Mouse (Mus musculus) forebrain, embryonic 10.5 days (tissue): ENCODE data around the gene Phf20. TPM values are rescaled to one million over a fixed set of nuclear protein-coding genes. Genes with fewer than 3 reads are reported as not detected.

Experiments
- DNase-seq: peaks from one replicate; pipeline ENCODE4 v3.0.0-alpha.2; 2017; ENCODE audit warnings: low spot score; ENCODE audit errors: extremely low spot score
- H3K27ac ChIP-seq: fragments of 300-500 bp; sonication (generic); 2 replicates; pipeline ENCODE4 v1.5.1; 2016; ENCODE audit warnings: mild to moderate bottlenecking
- H3K27me3 ChIP-seq: fragments of 300-500 bp; sonication (generic); 2 replicates; pipeline ENCODE4 v1.6.1; 2016; ENCODE audit warnings: mild to moderate bottlenecking; ENCODE audit not compliant: poor library complexity, severe bottlenecking
- H3K36me3 ChIP-seq: fragments of 300-500 bp; sonication (generic); replicated peaks from 2 replicates; pipeline ENCODE4 v1.6.1; 2016; ENCODE audit warnings: mild to moderate bottlenecking, moderate library complexity
- H3K4me1 ChIP-seq: fragments of 300-500 bp; sonication (generic); 2 replicates; pipeline ENCODE4 v1.6.1; 2016
- H3K4me3 ChIP-seq: fragments of 300-500 bp; sonication (generic); 2 replicates; pipeline ENCODE4 v1.5.1; 2016; ENCODE audit warnings: mild to moderate bottlenecking, moderate library complexity
- H3K9me3 ChIP-seq: fragments of 300-500 bp; sonication (generic); 2 replicates; pipeline ENCODE4 v1.6.1; 2016; ENCODE audit warnings: mild to moderate bottlenecking, moderate library complexity
- WGBS: fragments of 180-500 bp; shearing (Covaris S2); methylation state at CpG from one replicate; pipeline ENCODE4 v1.1.7; 2016; 5-methylcytosine and 5-hydroxymethylcytosine counted together
- polyA plus RNA-seq: library from polyadenylated mRNA; unstranded; fragments of >200 nt; fragmentation: Nextera tagmentation; extraction: Ambion mirVana; gene quantifications from 2 replicates; pipeline ENCODE4 v1.2.1, GENCODE M21; 2016

Phf20 gene
- polyA plus RNA-seq, 1 experiment from 2014 or later: 71.6 TPM

DNA sequence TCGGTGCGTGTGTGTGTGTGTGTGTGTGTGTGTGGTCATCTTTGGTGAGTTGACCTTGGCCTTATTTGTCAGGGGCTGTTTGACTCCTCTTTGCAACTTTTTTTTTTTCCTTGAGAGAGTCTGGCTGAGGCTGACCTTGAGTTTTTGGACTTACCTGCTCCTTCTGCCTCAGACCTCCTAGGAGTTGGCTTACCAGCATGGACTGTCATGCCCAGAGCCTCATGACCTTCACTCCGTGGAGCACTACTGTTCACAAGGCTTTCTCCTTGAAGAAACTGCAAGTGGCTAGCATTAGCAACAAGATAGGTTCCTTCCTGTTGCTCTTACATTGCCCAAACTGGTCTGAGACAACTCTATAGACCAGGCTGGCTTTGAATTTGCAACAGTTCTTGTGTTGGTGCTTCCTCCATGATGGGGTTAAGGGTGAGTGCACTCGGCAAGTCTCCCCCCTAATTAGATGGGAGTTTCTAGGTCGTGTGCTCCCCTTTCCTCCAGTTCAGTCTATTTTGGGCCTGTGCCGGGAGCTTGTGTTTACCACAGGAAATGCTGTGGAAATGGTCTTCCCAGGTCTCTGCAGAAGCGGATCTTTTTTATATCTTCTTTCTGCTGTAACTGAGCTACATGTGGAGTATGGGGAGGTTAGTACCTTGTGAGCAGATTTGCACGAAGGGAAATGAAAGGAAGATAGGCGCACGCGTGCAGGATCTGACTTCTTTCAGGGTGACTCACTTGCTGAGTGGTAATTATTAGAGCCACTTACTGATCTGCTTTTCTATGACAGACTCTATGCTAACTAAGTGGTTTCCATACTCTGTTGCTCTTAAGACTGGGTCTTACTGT, 61.9 kb downstream of the Phf20 start:
- no peaks in the 10 kb centered on the region for H3K9me3 ChIP-seq
- H3K27me3 ChIP-seq: no peaks in the 10 kb centered on the region
- DNase-seq: no peak
- no peak overlapping the region for H3K4me3 ChIP-seq
- peaks cover 94% of the 10 kb centered on the region for H3K36me3 ChIP-seq
- H3K4me1 ChIP-seq: peaks cover 2% of the 10 kb centered on the region; the same call in 1 of the 2 replicates
- H3K27ac ChIP-seq: no peak overlapping the region
- 88% methylated on average over 11 of the region's 11 CpGs for WGBS

DNA sequence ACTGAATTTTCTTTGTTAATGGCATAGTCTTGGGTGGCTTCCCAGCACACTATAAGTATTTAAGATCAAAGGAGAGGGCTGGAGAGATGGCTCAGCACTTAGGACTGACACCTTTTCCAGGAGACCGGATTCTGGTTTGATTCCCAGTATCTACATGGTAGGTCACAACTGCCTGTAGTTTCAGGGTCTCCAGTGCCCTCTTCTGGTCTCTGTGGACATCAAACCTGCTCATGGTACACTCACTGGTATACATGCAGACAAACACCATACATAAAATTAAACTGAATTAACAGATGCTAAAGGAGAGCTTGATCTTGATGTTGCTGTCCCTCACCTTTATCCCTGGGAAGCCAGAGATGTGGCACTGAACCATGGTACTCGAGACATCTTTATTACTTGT, 64.7 kb downstream of the Phf20 start:
- no peaks in the 10 kb centered on the region for H3K9me3 ChIP-seq
- H3K27me3 ChIP-seq: no peaks in the 10 kb centered on the region
- 90% methylated on average over 2 of the region's 2 CpGs for WGBS
- H3K4me1 ChIP-seq: peaks cover 2% of the 10 kb centered on the region; the same call in 1 of the 2 replicates
- DNase-seq: no peak
- H3K4me3 ChIP-seq: no peak overlapping the region
- H3K27ac ChIP-seq: no peak overlapping the region
- peaks cover 85% of the 10 kb centered on the region for H3K36me3 ChIP-seq

DNA sequence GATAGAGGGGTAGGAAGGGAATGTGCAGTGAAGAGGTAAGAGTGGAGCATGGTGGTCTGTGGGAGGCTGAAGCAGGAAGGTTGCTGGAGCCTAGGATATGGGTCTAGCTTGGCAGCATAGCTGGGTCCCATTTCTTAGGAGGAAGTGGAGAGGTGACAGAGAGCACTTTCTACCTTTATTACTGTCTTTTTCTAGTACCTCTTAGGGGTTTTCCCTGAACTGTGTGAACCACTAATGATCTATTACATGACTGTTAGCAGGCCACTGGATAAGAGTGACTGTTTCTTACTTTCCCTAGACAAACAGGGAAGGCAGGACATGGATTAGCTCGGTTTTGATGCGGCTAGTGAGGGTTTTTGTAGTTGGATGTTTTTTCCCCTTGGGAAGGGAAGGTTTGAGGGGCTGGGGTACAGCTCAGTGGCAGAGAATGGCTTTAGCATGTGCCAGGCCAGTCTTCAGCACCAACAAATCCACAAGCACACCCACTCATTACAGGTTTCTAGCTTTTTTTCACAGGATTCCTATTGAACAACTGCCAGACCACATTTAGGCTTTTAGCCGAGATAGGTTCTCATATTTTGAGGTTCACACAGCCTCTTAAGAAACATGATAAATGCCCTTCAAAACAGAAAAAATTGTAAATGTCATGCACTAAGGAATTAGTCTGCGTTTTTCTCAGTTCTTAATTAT, 67.1 kb downstream of the Phf20 start:
- 92% methylated on average over 4 of the region's 4 CpGs for WGBS

DNA sequence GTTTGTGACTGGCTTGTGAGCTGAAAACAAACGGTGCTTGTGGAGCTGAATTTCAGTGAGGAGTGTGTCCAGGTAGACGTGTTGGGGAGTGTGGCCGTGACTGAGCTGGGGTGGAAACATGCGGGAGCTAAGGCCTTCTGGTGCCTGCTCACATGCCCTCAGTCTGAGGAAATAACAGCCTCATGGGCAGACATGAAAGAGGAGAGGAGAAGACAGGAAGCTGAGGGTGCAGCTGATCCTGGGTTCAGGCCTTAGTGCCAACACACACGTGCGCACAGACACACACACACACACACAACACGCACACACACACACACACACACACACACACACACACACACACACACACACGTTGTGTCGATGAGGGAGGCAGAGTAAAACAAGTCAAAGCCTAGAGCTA, 71.4 kb downstream of the Phf20 start:
- Histone ChIP-seq H3K9me3 (no peaks in the 10 kb centered on the region), H3K27ac (no peak overlapping the region), H3K27me3 (no peaks in the 10 kb centered on the region), H3K4me3 (no peak overlapping the region), H3K4me1 (no peaks in the 10 kb centered on the region), H3K36me3 (peaks cover 71% of the 10 kb centered on the region)
- no peak for DNase-seq
- WGBS: 96% methylated on average over 9 of the region's 9 CpGs

More for the DNA sequence above, 67.1 kb downstream of the Phf20 start:
- H3K27me3 ChIP-seq: no peaks in the 10 kb centered on the region
- peaks cover 76% of the 10 kb centered on the region for H3K36me3 ChIP-seq
- no peak overlapping the region for H3K27ac ChIP-seq
- no peak overlapping the region for H3K4me3 ChIP-seq
- DNase-seq: no peak
- H3K4me1 ChIP-seq: no peaks in the 10 kb centered on the region
- H3K9me3 ChIP-seq: no peaks in the 10 kb centered on the region

DNA sequence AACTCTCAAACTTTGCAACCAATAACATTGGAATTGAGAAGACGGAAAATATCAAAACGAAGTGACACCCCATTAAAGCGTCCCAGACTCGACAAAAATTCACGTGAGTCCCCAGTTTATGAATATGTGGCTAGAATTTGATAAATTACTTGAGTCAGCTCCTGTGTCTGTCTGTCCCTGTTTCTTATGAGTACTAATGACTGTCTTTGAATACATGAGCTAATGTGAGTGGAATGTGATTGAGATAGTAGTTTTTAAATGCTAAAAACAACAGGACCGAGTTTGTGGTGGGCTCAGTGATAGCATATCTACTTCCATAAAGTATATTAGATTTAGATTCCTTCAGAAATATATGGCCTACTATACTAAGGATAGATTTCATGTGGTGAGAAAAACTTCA, 76.3 kb downstream of the Phf20 start:
- H3K4me1 ChIP-seq: no peaks in the 10 kb centered on the region
- WGBS: 95% methylated on average over 6 of the region's 6 CpGs
- H3K4me3 ChIP-seq: no peak overlapping the region
- DNase-seq: no peak
- H3K36me3 ChIP-seq: peaks cover 82% of the 10 kb centered on the region
- no peak overlapping the region for H3K27ac ChIP-seq
- no peaks in the 10 kb centered on the region for H3K9me3 ChIP-seq
- H3K27me3 ChIP-seq: no peaks in the 10 kb centered on the region

DNA sequence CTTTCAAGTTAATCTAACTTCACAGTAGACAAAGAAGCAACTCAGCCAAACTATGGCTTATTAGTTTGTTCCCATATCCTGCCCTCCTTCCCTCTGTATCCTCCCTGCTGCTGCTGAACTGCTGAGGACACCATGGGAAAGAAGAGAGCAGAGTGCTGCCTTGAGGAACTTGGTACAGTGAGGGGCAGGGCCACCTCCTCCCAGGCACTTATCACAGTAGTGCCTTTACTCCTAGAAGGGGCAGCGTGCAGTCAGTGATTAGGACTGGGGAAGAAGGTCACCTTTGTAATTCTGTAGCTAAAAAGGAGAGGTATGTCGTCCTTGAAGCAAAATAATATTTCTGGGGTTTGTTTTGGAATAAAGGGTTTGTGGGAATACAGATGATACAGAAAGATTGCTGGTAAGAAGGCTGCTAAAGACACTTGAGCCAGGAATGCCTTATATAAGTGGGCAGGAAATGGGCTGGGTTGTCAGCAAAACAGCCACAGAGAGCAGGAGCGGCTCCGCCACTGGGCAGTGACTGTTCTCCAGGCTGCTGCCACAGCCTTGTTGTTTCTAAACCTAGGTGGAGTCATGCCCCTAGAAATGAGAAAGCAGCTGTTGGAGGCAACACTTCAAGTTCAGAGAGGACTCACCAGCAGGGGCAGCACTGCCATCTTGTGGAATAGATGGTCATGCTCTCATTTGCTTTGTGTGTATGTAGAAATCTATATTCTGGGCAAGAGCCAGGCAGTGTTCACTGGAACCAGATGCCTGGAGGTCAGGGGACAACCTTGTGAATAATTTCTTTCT, 82.2 kb downstream of the Phf20 start:
- WGBS: 81% methylated on average over 4 of the region's 4 CpGs
- no peak overlapping the region for H3K4me3 ChIP-seq
- no peak overlapping the region for H3K27ac ChIP-seq
- peaks cover 82% of the 10 kb centered on the region for H3K36me3 ChIP-seq
- no peaks in the 10 kb centered on the region for H3K27me3 ChIP-seq
- DNase-seq: peak; percentile 63
- H3K9me3 ChIP-seq: no peaks in the 10 kb centered on the region
- no peaks in the 10 kb centered on the region for H3K4me1 ChIP-seq

DNA sequence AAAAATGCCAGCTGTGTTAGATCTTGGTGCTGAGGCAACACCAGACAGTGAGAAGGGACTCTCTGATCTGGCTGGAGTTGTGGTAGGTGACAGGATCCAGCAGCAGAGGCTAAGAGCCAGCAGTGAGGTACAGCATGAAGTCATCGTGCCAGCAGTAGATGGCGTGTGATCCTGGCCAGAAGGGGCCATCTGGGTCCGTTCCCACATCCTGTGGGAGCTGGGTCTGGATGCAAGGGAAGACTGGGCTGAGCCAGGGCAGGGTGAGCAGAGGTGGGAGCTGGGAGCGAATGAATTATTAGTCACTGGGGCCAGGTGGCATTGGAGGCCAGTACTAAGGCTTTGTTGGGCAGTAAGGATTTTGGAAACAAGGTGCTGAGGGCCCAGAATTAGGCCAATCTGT, 85.0 kb downstream of the Phf20 start:
- no peak overlapping the region for H3K4me3 ChIP-seq
- WGBS: 88% methylated on average over 4 of the region's 4 CpGs
- H3K27ac ChIP-seq: no peak overlapping the region
- peaks cover 85% of the 10 kb centered on the region for H3K36me3 ChIP-seq
- no peaks in the 10 kb centered on the region for H3K27me3 ChIP-seq
- DNase-seq: no peak
- H3K9me3 ChIP-seq: no peaks in the 10 kb centered on the region
- no peaks in the 10 kb centered on the region for H3K4me1 ChIP-seq

DNA sequence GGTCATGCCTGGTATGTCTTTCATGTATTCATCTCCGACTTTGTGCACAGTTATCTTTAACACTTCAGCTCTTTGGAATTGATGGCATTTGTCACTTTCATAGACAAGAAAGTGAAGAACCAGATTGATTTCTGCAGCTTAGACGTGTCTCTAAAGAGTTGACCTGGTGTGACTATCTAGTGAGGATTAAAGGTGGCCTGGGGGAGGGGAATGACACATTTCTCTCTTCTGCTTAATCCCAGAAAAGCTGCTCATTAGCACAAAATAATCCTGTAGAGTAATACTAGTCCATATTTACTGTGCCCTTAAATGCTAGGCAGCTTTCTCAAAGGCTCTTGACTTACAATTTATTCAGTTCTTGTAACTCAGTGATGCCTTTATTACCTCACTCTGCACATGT, 88.9 kb downstream of the Phf20 start:
- H3K27ac ChIP-seq: no peak overlapping the region
- peaks cover 87% of the 10 kb centered on the region for H3K36me3 ChIP-seq
- no peaks in the 10 kb centered on the region for H3K9me3 ChIP-seq
- DNase-seq: no peak
- 83% methylated on average over 2 of the region's 2 CpGs for WGBS
- H3K4me1 ChIP-seq: no peaks in the 10 kb centered on the region
- H3K27me3 ChIP-seq: no peaks in the 10 kb centered on the region
- H3K4me3 ChIP-seq: no peak overlapping the region

DNA sequence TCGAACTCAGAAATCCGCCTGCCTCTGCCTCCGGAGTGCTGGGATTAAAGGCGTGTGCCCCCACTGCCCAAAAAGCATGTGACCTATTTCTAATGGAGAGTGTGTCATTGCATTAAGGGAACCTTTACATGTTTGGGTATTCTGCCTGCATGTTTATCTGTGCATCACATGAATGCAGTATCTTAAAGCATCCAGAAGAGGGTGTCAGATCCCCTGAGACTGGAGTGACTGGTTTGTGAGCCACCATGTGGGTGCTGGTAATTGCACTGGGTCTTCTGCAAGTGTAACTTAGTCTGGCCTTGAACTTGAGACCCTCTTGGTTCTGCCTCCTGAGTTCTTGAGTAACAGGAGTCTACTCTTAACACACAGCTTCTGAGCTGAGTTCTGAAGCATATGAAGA, 90.5 kb downstream of the Phf20 start:
- 97% methylated on average over 4 of the region's 4 CpGs for WGBS
- Histone ChIP-seq H3K4me3 (no peak overlapping the region), H3K27me3 (no peaks in the 10 kb centered on the region), H3K27ac (no peak overlapping the region), H3K36me3 (peaks cover 92% of the 10 kb centered on the region), H3K4me1 (no peaks in the 10 kb centered on the region), H3K9me3 (no peaks in the 10 kb centered on the region)
- no peak for DNase-seq

DNA sequence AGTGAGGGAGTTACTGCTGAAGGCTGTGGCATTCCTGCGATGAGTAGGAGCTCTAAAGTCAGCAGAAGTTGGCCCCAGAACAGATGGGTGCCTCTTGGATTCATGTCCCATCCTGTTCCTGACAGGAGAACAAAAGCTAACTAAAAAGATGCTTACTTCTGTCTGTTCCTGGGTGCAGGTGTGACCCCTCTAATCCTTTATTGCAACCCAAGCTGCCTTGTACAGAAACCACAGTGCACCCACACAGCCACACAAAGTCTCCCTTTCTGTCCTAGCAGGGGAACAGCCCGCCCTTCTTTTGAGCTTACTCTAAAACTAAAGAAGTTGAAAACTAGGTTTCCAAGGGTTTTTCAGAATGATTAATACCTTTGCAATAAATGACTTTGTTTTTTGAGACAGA, 92.0 kb downstream of the Phf20 start:
- Histone ChIP-seq H3K36me3 (peaks cover 93% of the 10 kb centered on the region), H3K4me1 (no peaks in the 10 kb centered on the region), H3K4me3 (no peak overlapping the region), H3K27me3 (no peaks in the 10 kb centered on the region), H3K27ac (no peak overlapping the region), H3K9me3 (no peaks in the 10 kb centered on the region)
- WGBS: 96% methylated on average over 2 of the region's 2 CpGs
- DNase-seq: no peak

DNA sequence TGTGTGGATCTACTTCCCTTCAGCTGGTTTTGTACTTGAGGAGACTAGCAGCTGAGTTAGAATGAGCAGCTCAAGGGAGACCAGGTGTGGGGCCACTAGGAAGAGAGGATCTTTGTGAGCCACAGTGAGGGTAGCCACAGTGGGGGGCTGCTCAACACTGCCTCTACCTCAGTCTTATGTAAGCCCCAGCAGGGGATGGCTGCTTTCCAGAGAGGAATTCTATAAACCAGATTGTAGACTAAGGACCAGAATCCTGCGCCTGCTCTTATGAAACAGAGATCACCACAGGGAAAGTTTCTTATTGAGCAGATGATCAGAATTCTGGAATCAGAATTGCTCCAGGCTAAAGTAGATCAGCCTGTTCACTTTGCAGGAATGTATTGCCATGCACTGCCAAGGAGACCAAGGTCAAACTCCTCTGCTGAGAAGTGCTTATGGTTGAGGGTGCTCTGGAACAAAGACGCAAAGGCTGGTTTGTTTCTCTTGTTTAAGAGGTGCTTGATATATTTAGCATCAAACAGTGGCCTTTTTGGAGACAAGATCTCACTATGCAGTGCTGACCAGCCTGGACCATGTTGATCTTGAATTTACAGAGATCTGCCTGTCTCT, 93.4 kb downstream of the Phf20 start:
- no peak for DNase-seq
- no peaks in the 10 kb centered on the region for H3K4me1 ChIP-seq
- H3K36me3 ChIP-seq: peaks cover 97% of the 10 kb centered on the region
- no peaks in the 10 kb centered on the region for H3K9me3 ChIP-seq
- H3K27me3 ChIP-seq: no peaks in the 10 kb centered on the region
- 86% methylated on average over 2 of the region's 2 CpGs for WGBS
- no peak overlapping the region for H3K4me3 ChIP-seq
- no peak overlapping the region for H3K27ac ChIP-seq

DNA sequence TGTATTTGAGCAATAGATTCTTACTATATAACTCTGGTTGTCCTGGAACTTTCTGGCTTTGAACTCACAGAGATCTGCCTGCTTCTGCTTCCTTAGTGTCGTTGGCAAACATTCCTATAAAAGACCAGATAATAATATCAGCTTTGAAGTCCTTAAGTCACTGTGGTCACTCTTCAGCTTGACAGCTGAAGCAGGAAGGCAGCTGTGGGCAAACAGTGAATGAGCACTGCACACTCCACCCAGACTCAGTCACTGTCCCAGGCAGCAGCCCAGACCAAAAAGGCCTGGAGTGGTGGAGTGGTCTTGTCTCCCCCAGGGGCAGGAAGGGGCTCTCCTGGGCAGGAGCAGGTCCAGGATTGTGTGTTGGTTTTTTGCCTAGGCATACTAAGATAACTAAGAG, 95.7 kb downstream of the Phf20 start:
- DNase-seq: no peak
- H3K9me3 ChIP-seq: no peaks in the 10 kb centered on the region
- H3K27ac ChIP-seq: no peak overlapping the region
- no peak overlapping the region for H3K4me3 ChIP-seq
- WGBS: 90% methylated on average over 1 of the region's 1 CpGs
- peaks cover 100% of the 10 kb centered on the region for H3K36me3 ChIP-seq
- H3K4me1 ChIP-seq: no peaks in the 10 kb centered on the region
- H3K27me3 ChIP-seq: no peaks in the 10 kb centered on the region
